Mouse (Mus musculus): ENCODE data around the gene Pip5k1a. TPM values are rescaled to one million over a fixed set of nuclear protein-coding genes. Genes with fewer than 3 reads are reported as not detected.
"Not testable (repeated sequence)": the region's sequence is repeated elsewhere in the genome, so short reads cannot be mapped to it uniquely, and the experiment has no call there.

The Pip5k1a gene
- polyA plus RNA-seq, 1 experiment from 2014 or later = 15.4 TPM

DNA sequence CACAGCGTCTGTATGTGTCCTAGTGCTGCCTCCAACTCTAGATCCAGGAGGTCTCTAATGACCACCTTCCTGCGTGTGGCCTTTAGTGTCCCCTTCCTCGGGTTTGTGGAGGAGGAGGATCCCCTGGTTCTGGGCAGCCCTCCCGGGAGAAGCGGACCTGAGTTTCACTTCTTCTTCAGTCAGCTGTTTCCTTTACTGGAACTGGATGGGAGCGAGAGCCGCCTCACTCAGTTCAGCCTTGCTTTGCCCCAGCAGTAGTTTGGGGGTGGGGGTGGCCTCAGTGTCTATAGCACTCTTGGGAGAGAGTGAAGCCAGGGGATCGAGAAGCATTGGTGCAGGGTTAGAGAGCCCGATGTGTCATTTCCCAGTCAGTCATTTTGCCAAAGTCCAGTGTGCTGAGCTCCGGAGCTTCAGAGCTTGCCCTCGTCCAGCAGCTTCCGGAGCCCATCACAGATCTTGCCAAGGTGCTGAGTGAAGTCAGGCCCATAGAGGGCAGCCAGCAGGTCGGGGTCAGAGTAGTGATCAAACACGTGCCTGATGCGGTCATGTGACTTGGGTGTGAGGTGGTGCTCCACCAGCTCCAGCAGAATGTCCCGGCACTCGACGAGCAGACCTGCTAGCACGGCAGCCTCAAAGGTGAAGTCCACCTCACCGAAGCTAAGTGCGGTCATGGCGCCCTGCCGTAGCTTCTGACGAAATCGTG is 33.0 kb upstream of the Pip5k1a start:
- DNase-seq (ENCODE audit: low spot score) = no peak
- H3K27ac ChIP-seq (replicated peaks; ENCODE audit: low read depth, low read length) = no peak overlapping the region

DNA sequence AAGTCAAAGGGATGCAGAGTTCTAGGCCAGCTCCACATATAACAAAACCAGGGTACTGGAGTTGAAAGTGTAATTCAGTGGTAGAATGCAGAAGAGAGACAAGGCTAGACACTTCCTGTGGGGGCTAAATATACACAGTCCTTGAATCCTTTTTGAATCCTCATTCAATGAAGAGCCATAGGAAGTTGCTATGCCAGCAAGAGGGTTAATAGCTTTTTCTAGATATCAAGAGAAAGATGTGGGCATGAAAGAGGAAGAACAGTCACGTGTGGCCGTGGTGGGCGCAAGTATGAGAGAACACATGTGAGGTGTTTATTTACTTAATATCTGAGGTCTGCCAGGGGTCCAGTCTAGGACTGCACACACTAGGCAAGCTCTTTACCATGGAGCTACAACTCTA is 29.6 kb upstream of the Pip5k1a start:
- Histone ChIP-seq H3K4me3 (ENCODE audit: low read depth, low read length) (no peak overlapping the region), H3K27me3 (ENCODE audit: control insufficient read depth, insufficient read depth, low read length) (no peaks in the 10 kb centered on the region), H3K27ac (replicated peaks; ENCODE audit: low read depth, low read length) (no peak overlapping the region), H3K9ac (replicated peaks; ENCODE audit: low read length) (no peak overlapping the region), H3K4me2 (ENCODE audit: low read depth, low read length) (no peak overlapping the region; the same call in 1 of the 2 replicates), H3K36me3 (replicated peaks; ENCODE audit: control insufficient read depth, insufficient read depth, low read depth, low read length) (no peaks in the 10 kb centered on the region; the same call in 1 of the 2 replicates), H3K4me1 (ENCODE audit: control insufficient read depth, insufficient read depth, low read length) (peaks cover 3% of the 10 kb centered on the region; the same call in 1 of the 2 replicates), H3K9me3 (replicated peaks; ENCODE audit: control insufficient read depth, low read length) (no peaks in the 10 kb centered on the region)
- 92% methylated on average over 3 of the region's 3 CpGs for WGBS
- DNase-seq (ENCODE audit: low spot score) = no peak
- ATAC-seq (replicated peaks; ENCODE audit: insufficient number of reproducible peaks, low FRiP score, low TSS enrichment, low read depth) = no peak

More for the DNA sequence above, 33.0 kb upstream of the Pip5k1a start:
- Histone ChIP-seq H3K9ac (replicated peaks; ENCODE audit: low read length) (no peak overlapping the region), H3K4me3 (ENCODE audit: low read depth, low read length) (no peak overlapping the region), H3K4me2 (ENCODE audit: low read depth, low read length) (no peak overlapping the region; the same call in 1 of the 2 replicates), H3K4me1 (ENCODE audit: control insufficient read depth, insufficient read depth, low read length) (peaks cover 3% of the 10 kb centered on the region; the same call in 1 of the 2 replicates), H3K36me3 (replicated peaks; ENCODE audit: control insufficient read depth, insufficient read depth, low read depth, low read length) (no peaks in the 10 kb centered on the region; the same call in 1 of the 2 replicates), H3K27me3 (ENCODE audit: control insufficient read depth, insufficient read depth, low read length) (no peaks in the 10 kb centered on the region), H3K9me3 (replicated peaks; ENCODE audit: control insufficient read depth, low read length) (no peaks in the 10 kb centered on the region)
- 74% methylated on average over 25 of the region's 25 CpGs for WGBS
- ATAC-seq (replicated peaks; ENCODE audit: insufficient number of reproducible peaks, low FRiP score, low TSS enrichment, low read depth) = no peak

DNA sequence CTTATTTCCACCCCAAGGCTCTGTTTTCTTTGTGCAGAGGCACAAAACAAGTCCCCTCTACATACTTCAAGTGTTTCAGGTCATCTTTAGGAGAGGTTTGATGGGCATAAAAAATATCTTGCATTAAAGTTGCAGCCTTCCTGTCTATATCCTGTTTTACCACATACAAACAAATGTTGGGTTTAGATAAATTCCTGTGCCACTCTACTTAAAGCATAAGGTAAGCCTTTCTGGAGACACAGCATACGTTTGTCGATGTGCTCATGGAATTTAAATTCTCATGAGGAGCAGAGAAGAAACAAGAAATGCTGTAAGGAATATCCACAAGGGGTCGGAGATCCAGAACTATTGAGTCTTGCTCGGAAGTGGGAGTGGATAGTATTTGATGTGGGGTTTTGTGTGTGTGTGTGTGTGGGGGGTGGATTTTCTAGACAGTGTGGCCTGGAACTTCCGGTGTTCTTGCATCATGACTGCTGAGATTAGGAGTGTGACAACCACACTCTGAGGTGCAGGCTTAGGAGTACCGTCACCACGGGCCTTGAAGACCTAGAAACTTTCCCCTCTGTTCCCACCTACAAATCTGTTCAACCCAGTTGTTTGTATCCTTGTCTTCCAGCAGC is 28.8 kb upstream of the Pip5k1a start:
- Histone ChIP-seq H3K4me1 (ENCODE audit: control insufficient read depth, insufficient read depth, low read length) (peaks cover 3% of the 10 kb centered on the region; the same call in 1 of the 2 replicates), H3K27ac (replicated peaks; ENCODE audit: low read depth, low read length) (no peak overlapping the region), H3K27me3 (ENCODE audit: control insufficient read depth, insufficient read depth, low read length) (no peaks in the 10 kb centered on the region), H3K4me3 (ENCODE audit: low read depth, low read length) (no peak overlapping the region), H3K36me3 (replicated peaks; ENCODE audit: control insufficient read depth, insufficient read depth, low read depth, low read length) (no peaks in the 10 kb centered on the region; the same call in 1 of the 2 replicates), H3K9ac (replicated peaks; ENCODE audit: low read length) (no peak overlapping the region), H3K9me3 (replicated peaks; ENCODE audit: control insufficient read depth, low read length) (no peaks in the 10 kb centered on the region), H3K4me2 (ENCODE audit: low read depth, low read length) (0 out of 2 replicates have a peak overlapping the region, but pooled peaks have one; percentile 39)
- DNase-seq (ENCODE audit: low spot score) (no peak), ATAC-seq (replicated peaks; ENCODE audit: insufficient number of reproducible peaks, low FRiP score, low TSS enrichment, low read depth) (no peak)
- 90% methylated on average over 7 of the region's 7 CpGs for WGBS

DNA sequence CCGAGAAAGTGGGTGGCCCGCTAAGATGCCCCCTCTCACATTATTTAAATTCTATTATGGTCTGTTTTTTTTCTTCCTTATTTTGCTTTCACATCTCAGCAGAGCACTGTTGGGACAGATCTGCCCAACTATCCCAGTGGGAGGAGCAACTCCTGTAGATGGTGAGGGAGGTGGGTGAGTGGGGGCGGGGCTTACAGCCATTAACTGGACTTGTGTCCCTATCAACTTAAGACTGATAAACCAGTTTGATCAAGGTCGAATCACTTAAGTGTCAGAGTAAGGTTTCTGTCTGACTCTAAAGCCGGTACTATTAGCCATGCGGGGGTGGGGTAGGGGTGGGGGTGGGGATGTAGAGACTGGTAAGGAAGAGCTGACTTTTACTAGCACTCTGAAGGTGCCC is 28.3 kb upstream of the Pip5k1a start:
- ATAC-seq (replicated peaks; ENCODE audit: insufficient number of reproducible peaks, low FRiP score, low TSS enrichment, low read depth) = no peak
- no peaks in the 10 kb centered on the region for H3K27me3 ChIP-seq (ENCODE audit: control insufficient read depth, insufficient read depth, low read length)
- no peak for DNase-seq (ENCODE audit: low spot score)
- H3K36me3 ChIP-seq (replicated peaks; ENCODE audit: control insufficient read depth, insufficient read depth, low read depth, low read length) = no peaks in the 10 kb centered on the region
- WGBS = 38% methylated on average over 6 of the region's 6 CpGs
- 0 out of 2 replicates have a peak overlapping the region, but pooled peaks have one; percentile 9 for H3K9ac ChIP-seq (replicated peaks; ENCODE audit: low read length)
- H3K27ac ChIP-seq (replicated peaks; ENCODE audit: low read depth, low read length) = no peak overlapping the region
- peak overlapping the region; percentile 39 for H3K4me2 ChIP-seq (ENCODE audit: low read depth, low read length)
- no peaks in the 10 kb centered on the region for H3K9me3 ChIP-seq (replicated peaks; ENCODE audit: control insufficient read depth, low read length)
- peak overlapping the region; percentile 17 for H3K4me3 ChIP-seq (ENCODE audit: low read depth, low read length)
- H3K4me1 ChIP-seq (ENCODE audit: control insufficient read depth, insufficient read depth, low read length) = peaks cover 3% of the 10 kb centered on the region; the same call in 1 of the 2 replicates

DNA sequence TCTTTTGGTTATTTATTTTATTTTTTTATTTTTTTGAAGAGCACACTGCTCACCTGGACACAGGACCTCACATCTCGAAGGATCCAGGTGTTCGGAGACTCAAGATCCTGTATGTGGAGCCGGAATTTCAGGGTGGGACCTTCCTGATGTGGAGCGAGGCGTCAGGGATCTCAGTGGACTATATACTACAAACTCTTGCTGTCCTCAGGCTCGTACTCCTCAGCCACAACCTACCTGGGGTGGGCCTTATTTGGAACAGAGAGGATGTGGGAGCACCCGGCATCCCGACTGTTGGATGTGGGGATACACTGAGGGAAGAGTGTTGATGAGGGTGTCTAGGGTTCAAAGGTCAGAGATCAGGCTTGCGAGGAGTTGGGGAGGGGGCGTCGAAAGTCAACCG is 27.4 kb upstream of the Pip5k1a start:
- ATAC-seq (replicated peaks; ENCODE audit: insufficient number of reproducible peaks, low FRiP score, low TSS enrichment, low read depth) = peak; percentile 26
- not testable (repeated sequence) for DNase-seq (ENCODE audit: low spot score); H3K4me3 ChIP-seq (ENCODE audit: low read depth, low read length); H3K27ac ChIP-seq (replicated peaks; ENCODE audit: low read depth, low read length); H3K27me3 ChIP-seq (ENCODE audit: control insufficient read depth, insufficient read depth, low read length); H3K4me1 ChIP-seq (ENCODE audit: control insufficient read depth, insufficient read depth, low read length); H3K36me3 ChIP-seq (replicated peaks; ENCODE audit: control insufficient read depth, insufficient read depth, low read depth, low read length); H3K4me2 ChIP-seq (ENCODE audit: low read depth, low read length); H3K9ac ChIP-seq (replicated peaks; ENCODE audit: low read length); H3K9me3 ChIP-seq (replicated peaks; ENCODE audit: control insufficient read depth, low read length)
- WGBS = no CpG with 5 or more reads among the region's 12 CpGs

DNA sequence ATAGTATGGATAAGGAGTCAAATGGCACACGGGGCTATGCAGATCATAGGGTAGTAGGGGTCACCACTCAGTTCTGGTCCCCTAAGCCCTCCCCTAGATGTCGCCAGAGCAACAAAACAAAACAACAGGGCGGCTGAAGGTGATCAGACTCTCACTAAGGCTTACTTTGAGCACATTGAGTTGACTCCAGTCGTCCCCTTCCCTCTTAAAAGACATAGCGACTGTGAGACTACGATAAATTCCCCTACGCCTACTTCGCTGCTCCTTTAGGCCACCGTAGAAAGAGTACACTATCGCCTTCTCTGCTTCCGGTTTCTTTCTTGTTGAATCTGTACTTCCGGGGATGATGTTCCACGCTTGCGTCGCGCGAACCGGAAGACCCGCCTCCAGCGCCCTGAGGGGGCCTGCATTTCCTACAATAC is 27.0 kb upstream of the Pip5k1a start, which contains the start of the genes Scnm1 and Lysmd1:
Scnm1 (minus strand) TSS at position 332 of the 422 bp plus-strand sequence.
Lysmd1 (plus strand) TSS at position 409 of the 422 bp plus-strand sequence.
- DNase-seq (ENCODE audit: low spot score) = peak; percentile 96
- H3K9me3 ChIP-seq (replicated peaks; ENCODE audit: control insufficient read depth, low read length) = no peaks in the 10 kb centered on the region
- peaks cover 3% of the 10 kb centered on the region; the same call in 1 of the 2 replicates for H3K4me1 ChIP-seq (ENCODE audit: control insufficient read depth, insufficient read depth, low read length)
- peak within 1 kb of the TSS; percentile 79 for H3K9ac ChIP-seq (replicated peaks; ENCODE audit: low read length)
- no peaks in the 10 kb centered on the region for H3K27me3 ChIP-seq (ENCODE audit: control insufficient read depth, insufficient read depth, low read length)
- peak; percentile 90 for ATAC-seq (replicated peaks; ENCODE audit: insufficient number of reproducible peaks, low FRiP score, low TSS enrichment, low read depth)
- H3K27ac ChIP-seq (replicated peaks; ENCODE audit: low read depth, low read length) = no peak within 1 kb of the TSS; the same call in 1 of the 2 replicates
- WGBS = under 1% methylated on average over 20 of the region's 20 CpGs
- no peaks in the 10 kb centered on the region for H3K36me3 ChIP-seq (replicated peaks; ENCODE audit: control insufficient read depth, insufficient read depth, low read depth, low read length)
- peak within 1 kb of the TSS; percentile 83 for H3K4me2 ChIP-seq (ENCODE audit: low read depth, low read length)
- H3K4me3 ChIP-seq (ENCODE audit: low read depth, low read length) = peak within 1 kb of the TSS; percentile 46

DNA sequence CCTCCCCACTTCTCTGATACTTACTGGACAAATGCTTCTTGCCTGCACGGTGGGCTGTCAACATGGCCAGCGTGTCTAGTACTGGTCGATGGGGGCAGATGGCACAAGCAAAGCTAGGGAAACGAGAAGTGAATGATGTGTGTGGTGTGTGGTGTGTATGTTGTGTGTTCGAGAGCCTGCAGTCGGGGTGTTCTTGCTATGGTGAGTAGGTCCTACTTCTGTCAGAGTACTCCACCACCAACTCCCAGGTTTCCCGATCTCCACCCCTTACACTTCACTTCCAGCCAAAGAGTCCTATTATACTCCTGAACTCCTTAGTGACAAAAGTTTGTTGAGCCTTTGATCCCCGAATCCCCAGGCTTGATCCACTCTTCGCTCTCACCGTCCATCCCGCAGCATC is 26.4 kb upstream of the Pip5k1a start:
- no peaks in the 10 kb centered on the region for H3K9me3 ChIP-seq (replicated peaks; ENCODE audit: control insufficient read depth, low read length)
- H3K4me3 ChIP-seq (ENCODE audit: low read depth, low read length) = peak overlapping the region; percentile 46
- 59% methylated on average over 11 of the region's 11 CpGs for WGBS
- no peaks in the 10 kb centered on the region for H3K27me3 ChIP-seq (ENCODE audit: control insufficient read depth, insufficient read depth, low read length)
- H3K9ac ChIP-seq (replicated peaks; ENCODE audit: low read length) = peak overlapping the region; percentile 79
- H3K4me1 ChIP-seq (ENCODE audit: control insufficient read depth, insufficient read depth, low read length) = peaks cover 3% of the 10 kb centered on the region; the same call in 1 of the 2 replicates
- H3K36me3 ChIP-seq (replicated peaks; ENCODE audit: control insufficient read depth, insufficient read depth, low read depth, low read length) = no peaks in the 10 kb centered on the region
- H3K27ac ChIP-seq (replicated peaks; ENCODE audit: low read depth, low read length) = no peak overlapping the region; the same call in 1 of the 2 replicates
- no peak for ATAC-seq (replicated peaks; ENCODE audit: insufficient number of reproducible peaks, low FRiP score, low TSS enrichment, low read depth)
- H3K4me2 ChIP-seq (ENCODE audit: low read depth, low read length) = peak overlapping the region; percentile 83
- DNase-seq (ENCODE audit: low spot score) = no peak

DNA sequence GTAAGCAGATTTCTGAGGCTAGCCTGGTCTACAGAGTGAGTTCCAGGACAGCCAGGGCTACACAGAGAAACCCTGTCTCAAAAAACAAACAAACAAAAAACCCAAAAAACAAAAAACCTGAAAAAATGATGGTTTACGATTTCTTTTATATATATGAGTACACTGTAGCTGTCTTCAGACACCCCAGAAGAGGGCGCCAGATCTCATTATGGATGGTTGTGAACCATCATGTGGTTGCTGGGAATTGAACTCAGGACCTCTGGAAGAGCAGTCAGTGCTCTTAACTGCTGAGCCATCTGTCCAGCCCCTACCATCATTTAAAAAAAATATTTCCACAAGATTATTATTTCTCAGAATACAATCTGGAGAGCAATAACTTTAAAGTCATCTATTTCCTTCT is 25.7 kb upstream of the Pip5k1a start:
- not testable (repeated sequence) for H3K9ac ChIP-seq (replicated peaks; ENCODE audit: low read length); H3K27ac ChIP-seq (replicated peaks; ENCODE audit: low read depth, low read length); H3K9me3 ChIP-seq (replicated peaks; ENCODE audit: control insufficient read depth, low read length); DNase-seq (ENCODE audit: low spot score); H3K36me3 ChIP-seq (replicated peaks; ENCODE audit: control insufficient read depth, insufficient read depth, low read depth, low read length); H3K4me1 ChIP-seq (ENCODE audit: control insufficient read depth, insufficient read depth, low read length); H3K27me3 ChIP-seq (ENCODE audit: control insufficient read depth, insufficient read depth, low read length); H3K4me2 ChIP-seq (ENCODE audit: low read depth, low read length); H3K4me3 ChIP-seq (ENCODE audit: low read depth, low read length); ATAC-seq (replicated peaks; ENCODE audit: insufficient number of reproducible peaks, low FRiP score, low TSS enrichment, low read depth)
- WGBS = 85% methylated on average over 2 of the region's 2 CpGs

Data from embryonic facial prominence, embryonic 11.5 days (tissue).